Mouse (Mus musculus) ES-CJ7 (cell line): Measurements from ENCODE around the gene Wdr70.
A peak's percentile ranks its signal among the peaks of the same experiment; 100 is the strongest.
"Not testable (repeated sequence)": the region's sequence is repeated elsewhere in the genome, so short reads cannot be mapped to it uniquely, and the experiment has no call there.

Experiments used
- DNase-seq: peaks from one replicate; pipeline ENCODE4 v3.0.0; 2011; ENCODE audit warnings: low read depth, low spot score

Wdr70 gene

GRCm38 (mm10) chr15:8098774-8099749 lies at the start of gene Wdr70:
Gene Wdr70, minus strand, starts transcription at chr15:8099209.
- peak; percentile 96 for DNase-seq

- DNase-seq, result no peak
Observed at GRCm38 (mm10) chr15:8135606-8136005, 36.6 kb upstream of the Wdr70 start.

- peak; percentile 55 for DNase-seq
Observed at GRCm38 (mm10) chr15:8131761-8132160, 32.8 kb upstream of the Wdr70 start.

- no peak for DNase-seq
Observed at GRCm38 (mm10) chr15:8131268-8131667, 32.3 kb upstream of the Wdr70 start.

GRCm38 (mm10) chr15:8129281-8129680 lies 30.3 kb upstream of the Wdr70 start:
- DNase-seq, result peak; percentile 60

GRCm38 (mm10) chr15:8109782-8110181 lies 10.8 kb upstream of the Wdr70 start:
- DNase-seq, result no peak

GRCm38 (mm10) chr15:8108966-8109743 lies 10.1 kb upstream of the Wdr70 start, which contains the start of gene Nup155:
Gene Nup155, plus strand, starts transcription at chr15:8109273.
- DNase-seq, result peak; percentile 98

- DNase-seq, result no peak
Observed at GRCm38 (mm10) chr15:8108360-8108965, 9.5 kb upstream of the Wdr70 start.

GRCm38 (mm10) chr15:8101975-8102542 lies 3.0 kb upstream of the Wdr70 start:
- not testable (repeated sequence) for DNase-seq

- peak; percentile 92 for DNase-seq
Observed at GRCm38 (mm10) chr15:8097853-8098252, 1.2 kb downstream of the Wdr70 start.

- not testable (repeated sequence) for DNase-seq
Observed at GRCm38 (mm10) chr15:8092668-8093067, 6.3 kb downstream of the Wdr70 start.

- peak; percentile 54 for DNase-seq
Observed at GRCm38 (mm10) chr15:8090685-8091084, 8.3 kb downstream of the Wdr70 start.

GRCm38 (mm10) chr15:8088715-8089114 lies 10.3 kb downstream of the Wdr70 start:
- DNase-seq, result no peak

- peak; percentile 71 for DNase-seq
Observed at GRCm38 (mm10) chr15:8087293-8087692, 11.7 kb downstream of the Wdr70 start.

- DNase-seq, result no peak
Observed at GRCm38 (mm10) chr15:8082139-8082538, 16.9 kb downstream of the Wdr70 start.

GRCm38 (mm10) chr15:8073159-8073558 lies 25.9 kb downstream of the Wdr70 start:
- not testable (repeated sequence) for DNase-seq

- DNase-seq, result no peak
Observed at GRCm38 (mm10) chr15:8065221-8065620, 33.8 kb downstream of the Wdr70 start.

- no peak for DNase-seq
Observed at GRCm38 (mm10) chr15:8051177-8051576, 47.8 kb downstream of the Wdr70 start.

- no peak for DNase-seq
Observed at GRCm38 (mm10) chr15:8039834-8040233, 59.2 kb downstream of the Wdr70 start.

- peak; percentile 41 for DNase-seq
Observed at GRCm38 (mm10) chr15:8038457-8038856, 60.6 kb downstream of the Wdr70 start.

GRCm38 (mm10) chr15:8037825-8038224 lies 61.2 kb downstream of the Wdr70 start:
- no peak for DNase-seq
